Mouse (Mus musculus): ENCODE measurements around the gene Gfra4. TPM values are rescaled to one million over a fixed set of nuclear protein-coding genes. Genes with fewer than 3 reads are reported as not detected.

Gfra4 gene
- polyA plus RNA-seq, 1 experiment from 2014 or later, result 3.5 TPM

DNA sequence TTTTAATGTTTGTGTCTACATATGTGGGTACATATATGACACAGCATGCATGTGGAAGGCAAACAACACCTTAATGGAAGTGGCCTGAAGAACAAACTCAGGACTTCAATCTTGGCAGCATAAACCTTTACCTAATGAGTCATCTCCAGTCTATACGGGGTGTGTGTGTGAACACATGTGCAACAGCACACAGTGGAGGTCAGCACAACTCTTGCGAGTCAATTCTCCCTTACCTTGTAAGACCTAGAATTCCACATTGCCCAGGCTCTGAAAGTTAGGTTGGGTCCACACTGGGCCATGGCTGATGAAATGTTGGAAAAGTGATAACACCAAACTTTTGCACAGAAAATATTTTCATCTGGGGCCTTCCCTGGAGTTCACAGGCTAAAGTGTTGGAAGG lies 12.3 kb downstream of the Gfra4 start:
- Histone ChIP-seq H3K9ac (ENCODE audit: low read depth, low read length) (no peak overlapping the region), H3K27me3 (replicated peaks; ENCODE audit: control insufficient read depth, insufficient read depth, low read length) (no peaks in the 10 kb centered on the region), H3K4me3 (ENCODE audit: low read depth, low read length) (no peak overlapping the region), H3K27ac (ENCODE audit: low read depth, low read length) (no peak overlapping the region), H3K4me2 (no peak overlapping the region), H3K36me3 (ENCODE audit: control insufficient read depth, insufficient read depth, low read length) (no peaks in the 10 kb centered on the region), H3K4me1 (replicated peaks; ENCODE audit: control insufficient read depth, insufficient read depth, low read length) (peaks cover 14% of the 10 kb centered on the region), H3K9me3 (ENCODE audit: control insufficient read depth, low read length) (0 out of 2 replicates have a peak, but pooled peaks cover 3% of the 10 kb centered on the region)
- no peak for DNase-seq (ENCODE audit: low spot score)
- 82% methylated on average over 2 of the region's 2 CpGs for WGBS
- ATAC-seq (replicated peaks; ENCODE audit: low FRiP score), result no peak

DNA sequence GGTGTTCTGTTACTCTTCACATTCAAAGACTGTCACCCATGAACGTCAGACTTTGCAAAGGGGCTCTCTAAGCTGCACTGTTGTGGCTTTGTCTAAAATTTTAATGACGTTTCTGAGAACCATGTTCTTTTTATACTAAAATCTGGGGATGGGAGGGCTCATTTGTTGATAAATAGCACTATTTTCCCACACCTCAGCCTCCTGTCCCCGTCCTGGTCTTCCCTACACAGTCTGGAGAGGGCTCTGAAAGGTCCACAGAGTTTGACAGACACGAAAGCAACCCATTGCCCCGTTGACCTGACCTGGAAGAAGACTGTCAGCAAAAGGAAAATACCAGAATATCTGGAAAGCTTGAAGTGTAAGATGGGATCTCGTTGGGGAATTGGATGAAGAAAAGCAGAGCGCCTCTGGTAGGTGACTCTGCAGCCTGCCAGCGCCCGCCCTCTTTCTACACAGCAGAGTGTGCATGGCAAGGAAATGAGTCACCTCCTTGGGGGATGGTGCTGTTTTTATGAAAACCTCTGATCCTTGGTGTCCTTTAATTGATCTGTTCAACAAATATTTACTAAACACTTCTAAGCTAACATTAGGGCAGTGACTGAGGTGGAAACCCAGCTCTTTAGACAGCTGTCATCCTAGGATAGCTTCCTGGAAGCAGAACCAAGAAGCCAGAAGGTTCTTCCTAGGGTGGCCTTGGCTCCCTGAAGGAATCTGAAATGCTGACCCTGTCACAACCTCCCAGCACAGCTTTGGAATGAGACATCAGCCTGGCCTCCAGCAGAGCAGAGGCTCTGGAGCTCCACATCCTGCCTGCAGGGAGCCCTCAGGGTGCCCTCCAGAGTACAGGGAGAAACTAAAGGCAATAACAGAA lies 13.6 kb downstream of the Gfra4 start:
- no peaks in the 10 kb centered on the region for H3K36me3 ChIP-seq (ENCODE audit: control insufficient read depth, insufficient read depth, low read length)
- ATAC-seq (replicated peaks; ENCODE audit: low FRiP score) (no peak), DNase-seq (ENCODE audit: low spot score) (no peak)
- no peak overlapping the region for H3K4me3 ChIP-seq (ENCODE audit: low read depth, low read length)
- H3K4me2 ChIP-seq, result no peak overlapping the region
- 56% methylated on average over 9 of the region's 9 CpGs for WGBS
- H3K27me3 ChIP-seq (replicated peaks; ENCODE audit: control insufficient read depth, insufficient read depth, low read length), result no peaks in the 10 kb centered on the region
- 0 out of 2 replicates have a peak, but pooled peaks cover 3% of the 10 kb centered on the region for H3K9me3 ChIP-seq (ENCODE audit: control insufficient read depth, low read length)
- peak overlapping the region; percentile 17; the same call in 1 of the 2 replicates for H3K27ac ChIP-seq (ENCODE audit: low read depth, low read length)
- H3K4me1 ChIP-seq (replicated peaks; ENCODE audit: control insufficient read depth, insufficient read depth, low read length), result peaks cover 14% of the 10 kb centered on the region
- no peak overlapping the region for H3K9ac ChIP-seq (ENCODE audit: low read depth, low read length)

DNA sequence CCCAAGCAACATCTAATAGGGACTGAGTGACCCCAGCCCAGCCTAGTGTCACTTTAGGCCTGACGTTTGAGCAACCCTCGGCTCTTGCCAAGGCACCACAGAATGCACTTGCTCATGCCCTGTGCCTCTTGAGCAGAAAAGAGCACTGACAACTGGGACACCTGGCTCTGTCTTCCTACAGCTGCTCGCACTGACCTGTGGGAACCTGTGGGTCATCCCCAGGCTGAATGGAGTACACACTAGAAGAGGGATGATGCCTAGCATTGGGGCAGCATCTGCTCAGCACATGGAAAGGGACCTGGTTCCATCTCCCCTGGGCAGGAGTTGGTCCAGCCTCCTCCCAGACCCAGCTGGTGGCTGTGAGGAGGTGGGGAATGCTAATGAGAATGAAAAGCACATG lies 15.9 kb downstream of the Gfra4 start:
- Histone ChIP-seq H3K27ac (ENCODE audit: low read depth, low read length) (no peak overlapping the region), H3K27me3 (replicated peaks; ENCODE audit: control insufficient read depth, insufficient read depth, low read length) (no peaks in the 10 kb centered on the region), H3K9ac (ENCODE audit: low read depth, low read length) (no peak overlapping the region), H3K36me3 (ENCODE audit: control insufficient read depth, insufficient read depth, low read length) (peaks cover 2% of the 10 kb centered on the region; the same call in 1 of the 2 replicates), H3K4me2 (no peak overlapping the region), H3K9me3 (ENCODE audit: control insufficient read depth, low read length) (no peaks in the 10 kb centered on the region), H3K4me3 (ENCODE audit: low read depth, low read length) (no peak overlapping the region), H3K4me1 (replicated peaks; ENCODE audit: control insufficient read depth, insufficient read depth, low read length) (peaks cover 14% of the 10 kb centered on the region)
- WGBS, result 86% methylated on average over 3 of the region's 3 CpGs
- DNase-seq (ENCODE audit: low spot score), result no peak
- no peak for ATAC-seq (replicated peaks; ENCODE audit: low FRiP score)

DNA sequence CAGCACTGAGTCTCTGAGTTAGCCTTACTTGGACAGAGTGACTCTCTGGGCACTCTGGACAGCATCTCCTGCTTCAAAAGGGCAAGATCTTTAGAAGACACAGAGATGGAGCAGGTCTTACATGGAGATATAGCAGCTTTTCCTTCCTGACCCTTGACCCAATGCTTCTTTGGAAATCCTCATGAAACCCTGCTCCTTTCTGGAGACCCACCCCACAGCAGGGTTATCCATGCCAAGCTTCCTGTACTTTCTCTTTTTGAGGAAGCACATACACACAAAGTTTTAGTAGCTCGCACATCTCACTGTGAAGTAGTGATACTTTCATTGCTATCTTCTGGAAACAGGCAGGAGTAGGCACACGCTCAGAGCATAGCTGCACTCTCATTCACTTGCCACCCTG lies 17.7 kb downstream of the Gfra4 start:
- Histone ChIP-seq H3K9ac (ENCODE audit: low read depth, low read length) (no peak overlapping the region), H3K4me2 (no peak overlapping the region), H3K4me1 (replicated peaks; ENCODE audit: control insufficient read depth, insufficient read depth, low read length) (peaks cover 8% of the 10 kb centered on the region; the same call in 1 of the 2 replicates), H3K4me3 (ENCODE audit: low read depth, low read length) (no peak overlapping the region), H3K27me3 (replicated peaks; ENCODE audit: control insufficient read depth, insufficient read depth, low read length) (no peaks in the 10 kb centered on the region), H3K27ac (ENCODE audit: low read depth, low read length) (no peak overlapping the region), H3K36me3 (ENCODE audit: control insufficient read depth, insufficient read depth, low read length) (peaks cover 2% of the 10 kb centered on the region; the same call in 1 of the 2 replicates), H3K9me3 (ENCODE audit: control insufficient read depth, low read length) (no peaks in the 10 kb centered on the region)
- ATAC-seq (replicated peaks; ENCODE audit: low FRiP score), result no peak
- no peak for DNase-seq (ENCODE audit: low spot score)
- 84% methylated on average over 2 of the region's 2 CpGs for WGBS

DNA sequence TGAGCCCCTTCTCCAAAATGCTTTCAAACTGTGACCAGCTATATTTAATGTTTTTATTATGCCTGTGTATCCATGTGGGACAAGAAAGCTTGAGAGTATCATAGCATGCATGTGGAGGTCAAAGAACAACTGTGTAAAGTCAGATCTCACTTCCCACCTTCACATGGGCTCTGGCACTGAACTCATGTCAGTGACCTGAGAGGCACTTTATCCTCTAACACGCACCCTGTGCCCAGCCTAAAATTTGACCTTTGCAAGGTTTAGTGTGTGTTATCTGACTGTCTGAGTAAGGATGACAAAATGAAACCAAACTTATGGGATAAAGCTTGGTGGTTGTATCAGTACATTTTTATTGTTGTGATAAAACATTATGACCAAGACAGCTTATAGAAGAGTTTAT lies 32.3 kb downstream of the Gfra4 start:
- no peaks in the 10 kb centered on the region for H3K36me3 ChIP-seq (ENCODE audit: control insufficient read depth, insufficient read depth, low read length)
- no peak overlapping the region for H3K4me2 ChIP-seq
- ATAC-seq (replicated peaks; ENCODE audit: low FRiP score) (no peak), DNase-seq (ENCODE audit: low spot score) (no peak)
- no peaks in the 10 kb centered on the region for H3K27me3 ChIP-seq (replicated peaks; ENCODE audit: control insufficient read depth, insufficient read depth, low read length)
- H3K27ac ChIP-seq (ENCODE audit: low read depth, low read length), result no peak overlapping the region
- H3K9me3 ChIP-seq (ENCODE audit: control insufficient read depth, low read length), result no peaks in the 10 kb centered on the region
- 81% methylated on average over 1 of the region's 1 CpGs for WGBS
- no peak overlapping the region for H3K9ac ChIP-seq (ENCODE audit: low read depth, low read length)
- no peaks in the 10 kb centered on the region; the same call in 1 of the 2 replicates for H3K4me1 ChIP-seq (replicated peaks; ENCODE audit: control insufficient read depth, insufficient read depth, low read length)
- H3K4me3 ChIP-seq (ENCODE audit: low read depth, low read length), result no peak overlapping the region

DNA sequence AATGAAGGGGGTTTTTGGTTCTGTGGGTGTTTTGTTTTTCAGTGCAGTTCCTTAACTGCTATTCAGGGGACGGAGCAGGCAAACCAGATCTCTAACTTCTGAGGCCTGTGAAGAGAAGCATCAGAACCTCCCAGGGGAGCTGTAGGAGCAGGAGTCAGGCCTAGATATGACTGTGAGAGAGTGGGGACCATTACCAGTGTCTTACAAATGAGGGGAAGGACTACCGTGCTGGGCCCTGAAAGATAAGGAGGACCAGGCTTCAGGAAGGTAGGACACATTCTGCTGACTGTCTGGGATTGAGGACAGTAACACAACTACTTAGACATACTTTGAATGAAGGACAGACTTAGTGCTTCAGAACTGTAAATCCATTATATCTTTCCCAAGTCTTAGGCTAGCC lies 33.8 kb downstream of the Gfra4 start:
- no peak overlapping the region for H3K4me2 ChIP-seq
- 0 out of 2 replicates have a peak, but pooled peaks have one; percentile 45 for ATAC-seq (replicated peaks; ENCODE audit: low FRiP score)
- 64% methylated on average over 2 of the region's 2 CpGs for WGBS

DNA sequence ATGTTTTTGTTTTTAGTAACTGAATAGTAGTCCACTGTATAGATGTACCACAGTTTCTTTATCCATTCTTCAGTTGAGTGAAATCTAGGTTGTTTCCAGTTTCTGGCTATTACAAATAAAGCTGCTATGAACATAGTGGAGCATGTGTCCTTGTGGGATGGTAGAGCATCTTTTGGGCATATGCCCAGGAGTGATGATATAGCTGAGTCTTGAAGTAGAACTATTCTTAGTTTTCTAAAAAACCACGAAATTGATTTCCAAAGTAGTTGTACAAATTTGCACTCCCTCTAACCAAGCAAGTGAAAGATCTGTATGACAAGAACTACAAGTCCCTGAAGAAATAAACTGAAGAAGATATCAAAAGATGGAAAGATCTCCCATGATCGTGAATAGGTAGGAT lies 50.1 kb downstream of the Gfra4 start:
- H3K36me3 ChIP-seq (ENCODE audit: control insufficient read depth, insufficient read depth, low read length), result no peaks in the 10 kb centered on the region; the same call in 1 of the 2 replicates
- no peaks in the 10 kb centered on the region for H3K4me1 ChIP-seq (replicated peaks; ENCODE audit: control insufficient read depth, insufficient read depth, low read length)
- WGBS, result 88% methylated on average over 2 of the region's 2 CpGs
- no peak overlapping the region for H3K4me2 ChIP-seq
- H3K4me3 ChIP-seq (ENCODE audit: low read depth, low read length), result no peak overlapping the region
- H3K27ac ChIP-seq (ENCODE audit: low read depth, low read length), result no peak overlapping the region
- no peak overlapping the region for H3K9ac ChIP-seq (ENCODE audit: low read depth, low read length)
- DNase-seq (ENCODE audit: low spot score), result no peak
- ATAC-seq (replicated peaks; ENCODE audit: low FRiP score), result no peak
- H3K9me3 ChIP-seq (ENCODE audit: control insufficient read depth, low read length), result no peaks in the 10 kb centered on the region
- H3K27me3 ChIP-seq (replicated peaks; ENCODE audit: control insufficient read depth, insufficient read depth, low read length), result no peaks in the 10 kb centered on the region

More for the DNA sequence above, 33.8 kb downstream of the Gfra4 start:
- no peaks in the 10 kb centered on the region for H3K27me3 ChIP-seq (replicated peaks; ENCODE audit: control insufficient read depth, insufficient read depth, low read length)
- H3K36me3 ChIP-seq (ENCODE audit: control insufficient read depth, insufficient read depth, low read length), result peaks cover 6% of the 10 kb centered on the region; the same call in 1 of the 2 replicates
- H3K4me3 ChIP-seq (ENCODE audit: low read depth, low read length), result no peak overlapping the region
- no peaks in the 10 kb centered on the region for H3K9me3 ChIP-seq (ENCODE audit: control insufficient read depth, low read length)
- no peaks in the 10 kb centered on the region; the same call in 1 of the 2 replicates for H3K4me1 ChIP-seq (replicated peaks; ENCODE audit: control insufficient read depth, insufficient read depth, low read length)
- no peak overlapping the region for H3K9ac ChIP-seq (ENCODE audit: low read depth, low read length)
- no peak overlapping the region for H3K27ac ChIP-seq (ENCODE audit: low read depth, low read length)
- no peak for DNase-seq (ENCODE audit: low spot score)

Data from liver, embryonic 11.5 days (tissue).